Mouse (Mus musculus): ENCODE results near the gene Kif1c. TPM values are rescaled to one million over a fixed set of nuclear protein-coding genes. Genes with fewer than 3 reads are reported as not detected.
A peak's percentile ranks its signal among the peaks of the same experiment; 100 is the strongest.

Kif1c gene
- polyA plus RNA-seq, 1 experiment from 2014 or later = 12.4 TPM

- DNase-seq (no peak), ATAC-seq (ENCODE audit: insufficient read depth) (no peak)
- Histone ChIP-seq H3K9me3 (ENCODE audit: low read depth, low read length) (no peaks in the 10 kb centered on the region), H3K4me2 (peak overlapping the region; percentile 83), H3K9ac (peak overlapping the region; percentile 58), H3K27ac (ENCODE audit: low read depth) (peak overlapping the region; percentile 96), H3K36me3 (ENCODE audit: insufficient read depth) (peaks cover 56% of the 10 kb centered on the region), H3K4me1 (ENCODE audit: insufficient read depth) (0 out of 2 replicates have a peak, but pooled peaks cover 7% of the 10 kb centered on the region), H3K4me3 (ENCODE audit: low read depth, low read length) (peak overlapping the region; percentile 53), H3K27me3 (ENCODE audit: insufficient read depth, low read length) (no peaks in the 10 kb centered on the region)
- no peak for TF ChIP-seq CTCF (IDR thresholded peaks at IDR 0.05; ENCODE audit: low read depth)
- 59% methylated on average over 14 of the region's 14 CpGs for WGBS
These were observed 32.8 kb upstream of the Kif1c start for GRCm38 (mm10) chr11:70667271-70668150.

- Histone ChIP-seq H3K36me3 (ENCODE audit: insufficient read depth) (peaks cover 49% of the 10 kb centered on the region), H3K4me1 (ENCODE audit: insufficient read depth) (0 out of 2 replicates have a peak, but pooled peaks cover 7% of the 10 kb centered on the region), H3K9ac (peak overlapping the region; percentile 58), H3K9me3 (ENCODE audit: low read depth, low read length) (no peaks in the 10 kb centered on the region), H3K4me3 (ENCODE audit: low read depth, low read length) (peak overlapping the region; percentile 53), H3K4me2 (peak overlapping the region; percentile 83), H3K27me3 (ENCODE audit: insufficient read depth, low read length) (no peaks in the 10 kb centered on the region), H3K27ac (ENCODE audit: low read depth) (peak overlapping the region; percentile 96)
- DNase-seq (no peak), ATAC-seq (ENCODE audit: insufficient read depth) (peak; percentile 59)
- under 1% methylated on average over 15 of the region's 15 CpGs for WGBS
- no peak for TF ChIP-seq CTCF (IDR thresholded peaks at IDR 0.05; ENCODE audit: low read depth)
These were observed 32.0 kb upstream of the Kif1c start for GRCm38 (mm10) chr11:70668335-70668770.

- no peaks in the 10 kb centered on the region for H3K9me3 ChIP-seq (ENCODE audit: low read depth, low read length)
- peak within 1 kb of the TSS; percentile 58 for H3K9ac ChIP-seq
- peaks cover 49% of the 10 kb centered on the region for H3K36me3 ChIP-seq (ENCODE audit: insufficient read depth)
- no peak for TF ChIP-seq CTCF (IDR thresholded peaks at IDR 0.05; ENCODE audit: low read depth)
- peak within 1 kb of the TSS; percentile 96 for H3K27ac ChIP-seq (ENCODE audit: low read depth)
- WGBS = under 1% methylated on average over 44 of the region's 44 CpGs
- peak within 1 kb of the TSS; percentile 83 for H3K4me2 ChIP-seq
- ATAC-seq (ENCODE audit: insufficient read depth) = peak; percentile 97
- peak; percentile 99 for DNase-seq
- H3K27me3 ChIP-seq (ENCODE audit: insufficient read depth, low read length) = no peaks in the 10 kb centered on the region
- H3K4me1 ChIP-seq (ENCODE audit: insufficient read depth) = 0 out of 2 replicates have a peak, but pooled peaks cover 7% of the 10 kb centered on the region
- peak within 1 kb of the TSS; percentile 53 for H3K4me3 ChIP-seq (ENCODE audit: low read depth, low read length)
These were observed 31.4 kb upstream of the Kif1c start, which contains the start of gene Spag7 for GRCm38 (mm10) chr11:70668771-70669505. Gene Spag7 (minus strand): TSS chr11:70669416.

GRCm38 (mm10) chr11:70669582-70670345, 30.6 kb upstream of the Kif1c start:
- peak; percentile 55 for TF ChIP-seq CTCF (IDR thresholded peaks at IDR 0.05; ENCODE audit: low read depth)
- WGBS = under 1% methylated on average over 31 of the region's 31 CpGs
- peak; percentile 32 for ATAC-seq (ENCODE audit: insufficient read depth)

GRCm38 (mm10) chr11:70670483-70670882, 29.9 kb upstream of the Kif1c start:
- Histone ChIP-seq H3K4me2 (peak overlapping the region; percentile 83), H3K4me1 (ENCODE audit: insufficient read depth) (0 out of 2 replicates have a peak, but pooled peaks cover 7% of the 10 kb centered on the region), H3K9me3 (ENCODE audit: low read depth, low read length) (no peaks in the 10 kb centered on the region), H3K9ac (peak overlapping the region; percentile 58), H3K27ac (ENCODE audit: low read depth) (peak overlapping the region; percentile 96), H3K4me3 (ENCODE audit: low read depth, low read length) (peak overlapping the region; percentile 53), H3K27me3 (ENCODE audit: insufficient read depth, low read length) (no peaks in the 10 kb centered on the region), H3K36me3 (ENCODE audit: insufficient read depth) (peaks cover 46% of the 10 kb centered on the region)
- 36% methylated on average over 14 of the region's 14 CpGs for WGBS
- ATAC-seq (ENCODE audit: insufficient read depth) (no peak), DNase-seq (no peak)
- TF ChIP-seq CTCF (IDR thresholded peaks at IDR 0.05; ENCODE audit: low read depth) = no peak

More at GRCm38 (mm10) chr11:70669582-70670345, 30.6 kb upstream of the Kif1c start:
- peak; percentile 86 for DNase-seq
- Histone ChIP-seq H3K4me3 (ENCODE audit: low read depth, low read length) (peak overlapping the region; percentile 53), H3K27ac (ENCODE audit: low read depth) (peak overlapping the region; percentile 96), H3K4me1 (ENCODE audit: insufficient read depth) (0 out of 2 replicates have a peak, but pooled peaks cover 7% of the 10 kb centered on the region), H3K4me2 (peak overlapping the region; percentile 83), H3K27me3 (ENCODE audit: insufficient read depth, low read length) (no peaks in the 10 kb centered on the region), H3K36me3 (ENCODE audit: insufficient read depth) (peaks cover 46% of the 10 kb centered on the region), H3K9ac (peak overlapping the region; percentile 58), H3K9me3 (ENCODE audit: low read depth, low read length) (no peaks in the 10 kb centered on the region)

GRCm38 (mm10) chr11:70671333-70672047, 28.9 kb upstream of the Kif1c start:
- DNase-seq (no peak), ATAC-seq (ENCODE audit: insufficient read depth) (no peak)
- H3K4me3 ChIP-seq (ENCODE audit: low read depth, low read length) = no peak overlapping the region
- H3K27me3 ChIP-seq (ENCODE audit: insufficient read depth, low read length) = no peaks in the 10 kb centered on the region
- no peak overlapping the region for H3K27ac ChIP-seq (ENCODE audit: low read depth)
- H3K9me3 ChIP-seq (ENCODE audit: low read depth, low read length) = no peaks in the 10 kb centered on the region
- H3K4me1 ChIP-seq (ENCODE audit: insufficient read depth) = 0 out of 2 replicates have a peak, but pooled peaks cover 7% of the 10 kb centered on the region
- 83% methylated on average over 16 of the region's 16 CpGs for WGBS
- H3K36me3 ChIP-seq (ENCODE audit: insufficient read depth) = peaks cover 46% of the 10 kb centered on the region
- H3K4me2 ChIP-seq = peak overlapping the region; percentile 83; the same call in 1 of the 2 replicates
- H3K9ac ChIP-seq = no peak overlapping the region
- TF ChIP-seq CTCF (IDR thresholded peaks at IDR 0.05; ENCODE audit: low read depth) = no peak
